Mouse (Mus musculus): ENCODE results near the gene Ccdc155. TPM values are rescaled to one million over a fixed set of nuclear protein-coding genes. Genes with fewer than 3 reads are reported as not detected.

Gene Ccdc155
- total and polyA plus RNA-seq, 3 experiments, result 0.12 TPM; not detected in 2

GRCm38 (mm10) chr7:45163735-45164490 lies 40.8 kb downstream of the Ccdc155 start, which contains the start of gene Slc17a7:
Gene Slc17a7, plus strand, starts transcription at chr7:45163949.
- no peaks in the 10 kb centered on the region for H3K36me3 ChIP-seq (ENCODE audit: control insufficient read depth, insufficient read depth, low read length)
- H3K9ac ChIP-seq (ENCODE audit: low read depth, low read length), result no peak within 1 kb of the TSS
- WGBS, result 5% methylated on average over 41 of the region's 41 CpGs
- H3K4me3 ChIP-seq, result peak within 1 kb of the TSS; percentile 39
- no peak within 1 kb of the TSS for H3K27ac ChIP-seq
- intact Hi-C loops (cut with DNase I), result loop anchor here (5.0 kb wide), 1 partner anchor 133 kb away; no protein-coding TSS in a partner anchor
- peaks cover 7% of the 10 kb centered on the region for H3K27me3 ChIP-seq (ENCODE audit: control insufficient read depth, insufficient read depth, low read length)
- no peak for DNase-seq
- H3K79me2 ChIP-seq (replicated peaks; ENCODE audit: control insufficient read depth, insufficient read depth, low read length), result no peaks in the 10 kb centered on the region
- no peak for TF ChIP-seq POLR2A (IDR thresholded peaks at IDR 0.05; ENCODE audit: insufficient read depth, low read depth, low read length)
- no peak for TF ChIP-seq EP300 (IDR thresholded peaks at IDR 0.05; ENCODE audit: insufficient read depth, low read depth, low read length)
- no peak for TF ChIP-seq CTCF (IDR thresholded peaks at IDR 0.05)
- H3K4me1 ChIP-seq (ENCODE audit: control insufficient read depth, insufficient read depth, low read length), result peaks cover 2% of the 10 kb centered on the region

GRCm38 (mm10) chr7:45162996-45163615 lies 41.6 kb downstream of the Ccdc155 start:
- 79% methylated on average over 9 of the region's 9 CpGs for WGBS
- intact Hi-C loops (cut with DNase I), result loop anchor here (1.0 to 5.0 kb wide), 2 partner anchors 35 to 134 kb away; no protein-coding TSS in a partner anchor
- Histone ChIP-seq H3K4me3 (no peak overlapping the region), H3K27me3 (ENCODE audit: control insufficient read depth, insufficient read depth, low read length) (peaks cover 3% of the 10 kb centered on the region; the same call in 1 of the 2 replicates), H3K36me3 (ENCODE audit: control insufficient read depth, insufficient read depth, low read length) (no peaks in the 10 kb centered on the region), H3K27ac (no peak overlapping the region), H3K9ac (ENCODE audit: low read depth, low read length) (no peak overlapping the region), H3K4me1 (ENCODE audit: control insufficient read depth, insufficient read depth, low read length) (peaks cover 2% of the 10 kb centered on the region), H3K79me2 (replicated peaks; ENCODE audit: control insufficient read depth, insufficient read depth, low read length) (no peaks in the 10 kb centered on the region)
- no peak for DNase-seq
- TF ChIP-seq EP300 (IDR thresholded peaks at IDR 0.05; ENCODE audit: insufficient read depth, low read depth, low read length), result no peak
- no peak for TF ChIP-seq POLR2A (IDR thresholded peaks at IDR 0.05; ENCODE audit: insufficient read depth, low read depth, low read length)
- no peak for TF ChIP-seq CTCF (IDR thresholded peaks at IDR 0.05)

GRCm38 (mm10) chr7:45162551-45162950 lies 42.1 kb downstream of the Ccdc155 start:
- H3K27ac ChIP-seq, result no peak overlapping the region
- peak overlapping the region; percentile 42 for H3K4me3 ChIP-seq
- no peak overlapping the region for H3K9ac ChIP-seq (ENCODE audit: low read depth, low read length)
- no peaks in the 10 kb centered on the region for H3K36me3 ChIP-seq (ENCODE audit: control insufficient read depth, insufficient read depth, low read length)
- no peaks in the 10 kb centered on the region for H3K79me2 ChIP-seq (replicated peaks; ENCODE audit: control insufficient read depth, insufficient read depth, low read length)
- intact Hi-C loops (cut with DNase I), result loop anchor here (1.0 to 5.0 kb wide), 2 partner anchors 36 to 135 kb away; no protein-coding TSS in a partner anchor
- H3K27me3 ChIP-seq (ENCODE audit: control insufficient read depth, insufficient read depth, low read length), result peaks cover 3% of the 10 kb centered on the region; the same call in 1 of the 2 replicates
- no peak for TF ChIP-seq EP300 (IDR thresholded peaks at IDR 0.05; ENCODE audit: insufficient read depth, low read depth, low read length)
- TF ChIP-seq CTCF (IDR thresholded peaks at IDR 0.05), result no peak
- TF ChIP-seq POLR2A (IDR thresholded peaks at IDR 0.05; ENCODE audit: insufficient read depth, low read depth, low read length), result no peak
- peaks cover 2% of the 10 kb centered on the region for H3K4me1 ChIP-seq (ENCODE audit: control insufficient read depth, insufficient read depth, low read length)
- no peak for DNase-seq
- WGBS, result 21% methylated on average over 6 of the region's 6 CpGs

- no peaks in the 10 kb centered on the region for H3K36me3 ChIP-seq (ENCODE audit: control insufficient read depth, insufficient read depth, low read length)
- peak; percentile 90 to 93 for DNase-seq
- H3K27me3 ChIP-seq (ENCODE audit: control insufficient read depth, insufficient read depth, low read length), result peaks cover 3% of the 10 kb centered on the region; the same call in 1 of the 2 replicates
- peak overlapping the region; percentile 42 for H3K4me3 ChIP-seq
- WGBS, result 4% methylated on average over 35 of the region's 35 CpGs
- H3K9ac ChIP-seq (ENCODE audit: low read depth, low read length), result 0 out of 2 replicates have a peak overlapping the region, but pooled peaks have one; percentile 22
- no peaks in the 10 kb centered on the region for H3K79me2 ChIP-seq (replicated peaks; ENCODE audit: control insufficient read depth, insufficient read depth, low read length)
- TF ChIP-seq CTCF (IDR thresholded peaks at IDR 0.05), result peak; percentile 81
- no peak; the same call in 1 of the 2 replicates for TF ChIP-seq POLR2A (IDR thresholded peaks at IDR 0.05; ENCODE audit: insufficient read depth, low read depth, low read length)
- 0 out of 2 replicates have a peak, but pooled peaks have one; percentile 43 for TF ChIP-seq EP300 (IDR thresholded peaks at IDR 0.05; ENCODE audit: insufficient read depth, low read depth, low read length)
- H3K4me1 ChIP-seq (ENCODE audit: control insufficient read depth, insufficient read depth, low read length), result peaks cover 2% of the 10 kb centered on the region
- H3K27ac ChIP-seq, result no peak overlapping the region
- intact Hi-C loops (cut with DNase I), result loop anchor here (1.0 to 5.0 kb wide), 2 partner anchors 36 to 135 kb away; no protein-coding TSS in a partner anchor
These were observed 42.8 kb downstream of the Ccdc155 start for GRCm38 (mm10) chr7:45161612-45162473.

GRCm38 (mm10) chr7:45160866-45161265 lies 43.8 kb downstream of the Ccdc155 start:
- H3K9ac ChIP-seq (ENCODE audit: low read depth, low read length), result no peak overlapping the region
- H3K27ac ChIP-seq, result no peak overlapping the region
- no peaks in the 10 kb centered on the region for H3K36me3 ChIP-seq (ENCODE audit: control insufficient read depth, insufficient read depth, low read length)
- TF ChIP-seq CTCF (IDR thresholded peaks at IDR 0.05) (no peak), POLR2A (IDR thresholded peaks at IDR 0.05; ENCODE audit: insufficient read depth, low read depth, low read length) (no peak), EP300 (IDR thresholded peaks at IDR 0.05; ENCODE audit: insufficient read depth, low read depth, low read length) (no peak)
- WGBS, result 89% methylated on average over 3 of the region's 3 CpGs
- intact Hi-C loops (cut with DNase I), result loop anchor here (5.0 kb wide), 1 partner anchor 136 kb away; no protein-coding TSS in a partner anchor
- no peaks in the 10 kb centered on the region for H3K79me2 ChIP-seq (replicated peaks; ENCODE audit: control insufficient read depth, insufficient read depth, low read length)
- no peak overlapping the region for H3K4me3 ChIP-seq
- DNase-seq, result no peak
- H3K4me1 ChIP-seq (ENCODE audit: control insufficient read depth, insufficient read depth, low read length), result peaks cover 2% of the 10 kb centered on the region
- H3K27me3 ChIP-seq (ENCODE audit: control insufficient read depth, insufficient read depth, low read length), result peaks cover 3% of the 10 kb centered on the region; the same call in 1 of the 2 replicates

All from heart, adult 2 months (tissue).